Mouse (Mus musculus): ENCODE results near the gene Hist1h4f. TPM values are rescaled to one million over a fixed set of nuclear protein-coding genes. Genes with fewer than 3 reads are reported as not detected.
"Not testable (repeated sequence)": the region's sequence is repeated elsewhere in the genome, so short reads cannot be mapped to it uniquely, and the experiment has no call there.

Gene Hist1h4f
- polyA plus RNA-seq, 1 experiment from 2014 or later: 2.3 TPM

DNA sequence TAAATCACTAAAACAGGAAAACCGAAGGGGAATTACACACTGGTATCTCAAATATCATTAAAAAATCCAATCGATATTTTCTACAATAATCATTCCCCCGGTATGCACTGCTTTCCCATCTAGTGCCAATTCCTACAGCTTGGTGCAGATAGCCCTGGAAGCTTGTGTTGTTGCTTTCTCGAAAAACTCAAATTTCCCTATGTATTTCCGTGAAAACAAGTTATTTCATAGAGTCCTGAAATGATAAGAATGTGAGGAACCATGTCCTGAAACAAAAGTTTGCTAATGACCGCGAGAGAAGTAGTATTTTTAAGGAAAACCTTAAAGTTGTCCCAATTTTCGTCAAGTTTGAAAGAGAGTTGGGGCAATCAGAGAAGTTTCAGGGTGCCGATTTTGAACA, 2.9 kb upstream of the Hist1h4f start:
- ATAC-seq (ENCODE audit: insufficient number of reproducible peaks, low FRiP score, low TSS enrichment, low read depth) (no peak), DNase-seq (ENCODE audit: low spot score) (no peak)
- no peaks in the 10 kb centered on the region for H3K36me3 ChIP-seq (ENCODE audit: control insufficient read depth, insufficient read depth, low read length)
- WGBS: 25% methylated on average over 9 of the region's 9 CpGs
- 0 out of 2 replicates have a peak, but pooled peaks cover 2% of the 10 kb centered on the region for H3K4me1 ChIP-seq (ENCODE audit: control insufficient read depth, insufficient read depth, low read length)
- H3K4me2 ChIP-seq (ENCODE audit: low read depth, severe bottlenecking): peak overlapping the region; percentile 86; the same call in 1 of the 2 replicates
- peak overlapping the region; percentile 68 for H3K4me3 ChIP-seq (ENCODE audit: low read depth, low read length)
- peak overlapping the region; percentile 100 for H3K27ac ChIP-seq (replicated peaks; ENCODE audit: low read depth, low read length)
- no peaks in the 10 kb centered on the region for H3K9me3 ChIP-seq (ENCODE audit: control insufficient read depth, low read length)
- peak overlapping the region; percentile 93 for H3K9ac ChIP-seq (ENCODE audit: low read length)
- no peaks in the 10 kb centered on the region for H3K27me3 ChIP-seq (ENCODE audit: control insufficient read depth, insufficient read depth, low read length)

DNA sequence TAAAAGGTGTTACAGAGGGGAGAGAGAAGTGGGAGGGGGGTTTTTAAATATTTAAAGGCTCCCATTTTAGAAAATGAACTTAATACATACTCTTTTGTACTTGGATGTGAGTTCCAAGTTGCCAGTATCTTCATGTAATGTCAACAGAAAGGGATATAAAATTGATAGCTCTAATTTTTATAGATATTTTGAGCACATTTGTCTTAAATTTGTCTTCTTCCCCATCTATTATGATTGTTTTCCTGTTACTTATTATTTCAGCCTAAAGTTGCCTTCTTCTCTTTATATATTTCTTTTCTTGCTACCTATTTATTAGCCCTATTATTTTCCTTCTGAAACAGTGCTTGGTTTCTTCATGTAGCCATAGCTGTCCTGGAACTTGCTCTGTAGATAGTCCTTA, 1.5 kb upstream of the Hist1h4f start, which contains the start of gene Hist1h1d:
Hist1h1d (plus strand) TSS at position 301 of the 400 bp plus-strand sequence.
- H3K4me2 ChIP-seq (ENCODE audit: low read depth, severe bottlenecking): peak within 1 kb of the TSS; percentile 57; the same call in 1 of the 2 replicates

GRCm38 (mm10) chr13:23551931-23552914, 775 bp upstream of the Hist1h4f start:
- H3K27me3 ChIP-seq (ENCODE audit: control insufficient read depth, insufficient read depth, low read length): no peaks in the 10 kb centered on the region
- WGBS: 60% methylated on average over 8 of the region's 8 CpGs
- H3K9me3 ChIP-seq (ENCODE audit: control insufficient read depth, low read length): no peaks in the 10 kb centered on the region
- H3K4me1 ChIP-seq (ENCODE audit: control insufficient read depth, insufficient read depth, low read length): 0 out of 2 replicates have a peak, but pooled peaks cover 2% of the 10 kb centered on the region
- no peak overlapping the region; the same call in 1 of the 2 replicates for H3K4me3 ChIP-seq (ENCODE audit: low read depth, low read length)
- peak overlapping the region; percentile 57; the same call in 1 of the 2 replicates for H3K4me2 ChIP-seq (ENCODE audit: low read depth, severe bottlenecking)
- ATAC-seq (ENCODE audit: insufficient number of reproducible peaks, low FRiP score, low TSS enrichment, low read depth) (no peak), DNase-seq (ENCODE audit: low spot score) (peak; percentile 34)
- peak overlapping the region; percentile 97 for H3K27ac ChIP-seq (replicated peaks; ENCODE audit: low read depth, low read length)
- no peaks in the 10 kb centered on the region for H3K36me3 ChIP-seq (ENCODE audit: control insufficient read depth, insufficient read depth, low read length)
- H3K9ac ChIP-seq (ENCODE audit: low read length): peak overlapping the region; percentile 27

More for the DNA sequence above, 1.5 kb upstream of the Hist1h4f start, which contains the start of gene Hist1h1d:
- 0 out of 2 replicates have a peak, but pooled peaks cover 2% of the 10 kb centered on the region for H3K4me1 ChIP-seq (ENCODE audit: control insufficient read depth, insufficient read depth, low read length)
- peak within 1 kb of the TSS; percentile 27 for H3K9ac ChIP-seq (ENCODE audit: low read length)
- H3K27me3 ChIP-seq (ENCODE audit: control insufficient read depth, insufficient read depth, low read length): no peaks in the 10 kb centered on the region
- ATAC-seq (ENCODE audit: insufficient number of reproducible peaks, low FRiP score, low TSS enrichment, low read depth) (no peak), DNase-seq (ENCODE audit: low spot score) (no peak)
- no peak within 1 kb of the TSS; the same call in 1 of the 2 replicates for H3K4me3 ChIP-seq (ENCODE audit: low read depth, low read length)
- no peaks in the 10 kb centered on the region for H3K9me3 ChIP-seq (ENCODE audit: control insufficient read depth, low read length)
- H3K36me3 ChIP-seq (ENCODE audit: control insufficient read depth, insufficient read depth, low read length): no peaks in the 10 kb centered on the region
- peak within 1 kb of the TSS; percentile 100 for H3K27ac ChIP-seq (replicated peaks; ENCODE audit: low read depth, low read length)

DNA sequence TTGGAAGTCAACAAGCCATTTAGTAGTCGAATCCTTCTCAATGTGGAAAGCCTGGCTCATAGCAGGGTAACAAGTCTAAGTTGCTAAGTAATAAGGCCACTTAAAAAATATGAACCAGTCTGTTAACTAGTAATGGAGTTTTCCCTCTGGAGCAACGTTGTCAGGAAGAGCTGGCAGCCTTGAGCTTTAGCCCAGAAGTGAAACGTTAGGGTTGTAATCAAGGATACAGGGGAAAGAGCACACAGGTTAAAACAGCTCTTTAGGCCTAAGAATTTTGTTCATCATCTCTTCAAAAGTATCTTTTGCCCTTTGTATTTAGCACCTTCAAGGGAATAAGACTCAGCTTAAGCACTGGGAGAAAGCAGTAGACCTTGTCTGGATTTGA, 695 bp downstream of the Hist1h4f start:
- no peaks in the 10 kb centered on the region for H3K36me3 ChIP-seq (ENCODE audit: control insufficient read depth, insufficient read depth, low read length)
- no peaks in the 10 kb centered on the region for H3K9me3 ChIP-seq (ENCODE audit: control insufficient read depth, low read length)
- peak overlapping the region; percentile 57 for H3K4me2 ChIP-seq (ENCODE audit: low read depth, severe bottlenecking)
- H3K27me3 ChIP-seq (ENCODE audit: control insufficient read depth, insufficient read depth, low read length): no peaks in the 10 kb centered on the region
- WGBS: 5% methylated on average over 3 of the region's 3 CpGs
- peak overlapping the region; percentile 97 for H3K27ac ChIP-seq (replicated peaks; ENCODE audit: low read depth, low read length)
- H3K4me3 ChIP-seq (ENCODE audit: low read depth, low read length): peak overlapping the region; percentile 37
- H3K9ac ChIP-seq (ENCODE audit: low read length): peak overlapping the region; percentile 67
- ATAC-seq (ENCODE audit: insufficient number of reproducible peaks, low FRiP score, low TSS enrichment, low read depth) (no peak), DNase-seq (ENCODE audit: low spot score) (peak; percentile 51)
- H3K4me1 ChIP-seq (ENCODE audit: control insufficient read depth, insufficient read depth, low read length): 0 out of 2 replicates have a peak, but pooled peaks cover 2% of the 10 kb centered on the region

DNA sequence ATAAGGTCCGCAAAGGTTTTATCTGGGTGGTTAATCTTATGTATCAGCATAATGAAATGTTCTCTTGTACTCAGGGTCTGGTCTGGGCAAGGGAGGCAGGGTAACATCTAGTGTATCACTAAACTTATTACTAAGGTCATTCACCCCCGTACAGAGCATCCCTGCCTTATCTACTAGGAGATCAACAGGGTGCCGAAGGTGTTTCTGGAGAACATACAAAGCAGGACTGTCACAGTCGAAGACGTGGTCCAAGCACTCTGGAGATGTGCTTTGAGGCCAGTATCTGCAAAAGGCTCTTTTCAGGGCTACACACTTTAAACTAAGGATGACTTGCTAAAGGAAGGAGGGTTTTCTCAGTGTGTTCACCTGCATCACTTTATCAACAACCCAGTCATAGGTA, 4.8 kb downstream of the Hist1h4f start:
- Histone ChIP-seq H3K4me3 (ENCODE audit: low read depth, low read length) (no peak overlapping the region), H3K4me1 (ENCODE audit: control insufficient read depth, insufficient read depth, low read length) (no peaks in the 10 kb centered on the region), H3K9me3 (ENCODE audit: control insufficient read depth, low read length) (no peaks in the 10 kb centered on the region), H3K36me3 (ENCODE audit: control insufficient read depth, insufficient read depth, low read length) (no peaks in the 10 kb centered on the region), H3K4me2 (ENCODE audit: low read depth, severe bottlenecking) (no peak overlapping the region), H3K9ac (ENCODE audit: low read length) (no peak overlapping the region), H3K27ac (replicated peaks; ENCODE audit: low read depth, low read length) (0 out of 2 replicates have a peak overlapping the region, but pooled peaks have one; percentile 42), H3K27me3 (ENCODE audit: control insufficient read depth, insufficient read depth, low read length) (no peaks in the 10 kb centered on the region)
- WGBS: 74% methylated on average over 5 of the region's 5 CpGs
- ATAC-seq (ENCODE audit: insufficient number of reproducible peaks, low FRiP score, low TSS enrichment, low read depth) (no peak), DNase-seq (ENCODE audit: low spot score) (peak; percentile 20)

- H3K9me3 ChIP-seq (ENCODE audit: control insufficient read depth, low read length); H3K4me1 ChIP-seq (ENCODE audit: control insufficient read depth, insufficient read depth, low read length); H3K27me3 ChIP-seq (ENCODE audit: control insufficient read depth, insufficient read depth, low read length); H3K4me2 ChIP-seq (ENCODE audit: low read depth, severe bottlenecking); H3K36me3 ChIP-seq (ENCODE audit: control insufficient read depth, insufficient read depth, low read length); ATAC-seq (ENCODE audit: insufficient number of reproducible peaks, low FRiP score, low TSS enrichment, low read depth): not testable (repeated sequence)
- H3K27ac ChIP-seq (replicated peaks; ENCODE audit: low read depth, low read length): peak overlapping the region; percentile 77; the same call in 1 of the 2 replicates
- peak overlapping the region; percentile 60; the same call in 1 of the 2 replicates for H3K9ac ChIP-seq (ENCODE audit: low read length)
- peak; percentile 48 for DNase-seq (ENCODE audit: low spot score)
- H3K4me3 ChIP-seq (ENCODE audit: low read depth, low read length): peak overlapping the region; percentile 36
- WGBS: 0% methylated on average over 11 of the region's 14 CpGs
Observed at GRCm38 (mm10) chr13:23544787-23545120, 6.7 kb downstream of the Hist1h4f start.

DNA sequence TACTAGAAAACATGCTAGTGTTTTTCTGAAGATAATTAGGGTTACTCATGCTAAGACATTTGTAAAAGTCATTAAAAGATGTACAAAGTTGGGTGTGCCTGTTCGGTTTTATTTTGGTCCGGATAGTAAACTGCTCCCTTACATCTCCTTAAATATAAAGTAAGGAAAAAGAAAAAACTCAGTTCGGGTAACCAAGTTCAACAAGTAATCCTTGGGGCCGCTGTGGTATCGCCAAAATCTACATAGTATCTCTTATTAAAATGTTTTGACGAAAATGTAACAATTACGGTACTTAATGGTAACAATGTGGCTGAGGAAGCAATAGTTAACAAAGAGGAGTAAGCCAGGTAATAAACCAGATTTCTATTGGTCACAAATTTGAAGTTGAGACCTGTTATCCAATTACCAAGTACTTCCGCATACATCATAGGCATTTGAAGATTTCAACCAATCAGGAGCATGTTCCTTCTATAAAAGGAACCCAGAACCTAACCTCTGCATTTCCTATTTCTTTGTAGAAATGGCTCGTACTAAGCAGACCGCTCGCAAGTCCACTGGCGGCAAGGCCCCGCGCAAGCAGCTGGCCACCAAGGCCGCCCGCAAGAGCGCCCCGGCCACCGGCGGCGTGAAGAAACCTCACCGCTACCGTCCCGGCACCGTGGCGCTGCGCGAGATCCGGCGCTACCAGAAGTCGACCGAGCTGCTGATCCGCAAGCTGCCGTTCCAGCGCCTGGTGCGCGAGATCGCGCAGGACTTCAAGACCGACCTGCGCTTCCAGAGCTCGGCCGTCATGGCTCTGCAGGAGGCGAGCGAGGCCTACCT, 7.3 kb downstream of the Hist1h4f start, which contains the start of gene Hist1h3f:
Hist1h3f (plus strand) TSS at position 88 of the 822 bp plus-strand sequence.
- peak within 1 kb of the TSS; percentile 69 for H3K9ac ChIP-seq (ENCODE audit: low read length)
- DNase-seq (ENCODE audit: low spot score) (peak; percentile 70), ATAC-seq (ENCODE audit: insufficient number of reproducible peaks, low FRiP score, low TSS enrichment, low read depth) (peak; percentile 91)
- no peaks in the 10 kb centered on the region for H3K9me3 ChIP-seq (ENCODE audit: control insufficient read depth, low read length)
- H3K36me3 ChIP-seq (ENCODE audit: control insufficient read depth, insufficient read depth, low read length): no peaks in the 10 kb centered on the region
- H3K27ac ChIP-seq (replicated peaks; ENCODE audit: low read depth, low read length): peak within 1 kb of the TSS; percentile 95
- no peaks in the 10 kb centered on the region for H3K4me1 ChIP-seq (ENCODE audit: control insufficient read depth, insufficient read depth, low read length)
- no peaks in the 10 kb centered on the region for H3K27me3 ChIP-seq (ENCODE audit: control insufficient read depth, insufficient read depth, low read length)
- WGBS: under 1% methylated on average over 30 of the region's 45 CpGs
- peak within 1 kb of the TSS; percentile 41 for H3K4me3 ChIP-seq (ENCODE audit: low read depth, low read length)
- peak within 1 kb of the TSS; percentile 77 for H3K4me2 ChIP-seq (ENCODE audit: low read depth, severe bottlenecking)

Data from limb, embryonic 11.5 days (tissue).